Mouse (Mus musculus) stomach, embryonic 16.5 days (tissue): ENCODE results near the gene Amer1. TPM values are rescaled to one million over a fixed set of nuclear protein-coding genes. Genes with fewer than 3 reads are reported as not detected.
A peak's percentile ranks its signal among the peaks of the same experiment; 100 is the strongest.

Experiments
- ATAC-seq: fragments of 200-750 bp; cut with Nextera tagmentation; 2 replicates; pipeline ENCODE4 v1.8.0; 2017; ENCODE audit warnings: moderate number of reproducible peaks, moderate TSS enrichment; ENCODE audit not compliant: insufficient read depth, low FRiP score
- H3K27ac ChIP-seq: fragments of 300-500 bp; sonication (generic); 2 replicates; pipeline ENCODE4 v1.5.1; 2014; ENCODE audit warnings: low read length
- H3K27me3 ChIP-seq: fragments of 300-500 bp; sonication (generic); 2 replicates; pipeline ENCODE4 v1.6.1; 2014; ENCODE audit warnings: low read length, control low read depth, mixed read lengths; ENCODE audit not compliant: control insufficient read depth, insufficient read depth
- H3K36me3 ChIP-seq: fragments of 300-500 bp; sonication (generic); 2 replicates; pipeline ENCODE4 v1.6.1; 2014; ENCODE audit warnings: low read length; ENCODE audit not compliant: control insufficient read depth, insufficient read depth
- H3K4me1 ChIP-seq: fragments of 300-500 bp; sonication (generic); 2 replicates; pipeline ENCODE4 v1.6.1; 2014; ENCODE audit warnings: low read length, control low read depth, mixed read lengths; ENCODE audit not compliant: control insufficient read depth, insufficient read depth
- H3K4me2 ChIP-seq: fragments of 300-500 bp; sonication (generic); 2 replicates; pipeline ENCODE4 v1.6.1; 2014; ENCODE audit warnings: low read depth, low read length, mixed read lengths
- H3K4me3 ChIP-seq: fragments of 300-500 bp; sonication (generic); replicated peaks from 2 replicates; pipeline ENCODE4 v1.5.1; 2014; ENCODE audit warnings: mild to moderate bottlenecking, low read length
- H3K9ac ChIP-seq: fragments of 300-500 bp; sonication (generic); 2 replicates; pipeline ENCODE4 v1.6.1; 2014; ENCODE audit warnings: low read length
- H3K9me3 ChIP-seq: fragments of 300-500 bp; sonication (generic); replicated peaks from 2 replicates; pipeline ENCODE4 v1.6.1; 2016; ENCODE audit warnings: low read length, control low read depth; ENCODE audit not compliant: control insufficient read depth
- WGBS: fragments of 180-500 bp; shearing (Covaris S2); extraction: QIAGEN DNeasy Blood & Tissue Kit; methylation state at CpG from one replicate; pipeline ENCODE4 v1.1.7; 2014; 5-methylcytosine and 5-hydroxymethylcytosine counted together
- polyA plus RNA-seq: library from polyadenylated mRNA; unstranded; fragments of >200 nt; fragmentation: Nextera tagmentation; extraction: Ambion mirVana; gene quantifications from 2 replicates; pipeline ENCODE4 v1.2.1, GENCODE M21; 2015

The Amer1 gene
- 11.5 and 11.7 TPM in 2 replicates for polyA plus RNA-seq

DNA sequence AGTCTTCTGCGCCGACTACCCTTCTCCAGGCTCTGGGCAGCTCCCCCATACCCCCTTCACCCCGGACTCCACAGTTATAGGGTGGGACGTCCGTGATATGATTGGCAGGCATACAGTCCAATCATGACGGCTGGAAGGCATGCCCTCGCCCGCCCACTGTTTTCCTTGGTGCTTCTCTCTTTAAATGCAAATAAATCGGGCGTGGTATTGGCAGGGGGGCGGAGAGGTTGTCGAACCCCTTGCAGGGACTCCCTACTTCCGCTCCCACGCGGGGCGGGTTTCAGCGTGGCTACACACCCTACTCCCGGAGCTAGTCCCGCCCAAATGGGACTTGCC, at the start of gene Amer1:
TSS of gene Amer1 (minus strand) at position 97 of the 336 bp plus-strand sequence.
- no peaks in the 10 kb centered on the region; the same call in 1 of the 2 replicates for H3K27me3 ChIP-seq
- peak within 1 kb of the TSS; percentile 69 for H3K4me2 ChIP-seq
- 6% methylated on average over 19 of the region's 19 CpGs for WGBS
- peak within 1 kb of the TSS; percentile 65 for H3K4me3 ChIP-seq
- ATAC-seq: peak; percentile 95
- no peaks in the 10 kb centered on the region for H3K9me3 ChIP-seq
- H3K9ac ChIP-seq: peak within 1 kb of the TSS; percentile 72
- H3K36me3 ChIP-seq: no peaks in the 10 kb centered on the region
- peaks cover 9% of the 10 kb centered on the region; the same call in 1 of the 2 replicates for H3K4me1 ChIP-seq
- peak within 1 kb of the TSS; percentile 91 for H3K27ac ChIP-seq

DNA sequence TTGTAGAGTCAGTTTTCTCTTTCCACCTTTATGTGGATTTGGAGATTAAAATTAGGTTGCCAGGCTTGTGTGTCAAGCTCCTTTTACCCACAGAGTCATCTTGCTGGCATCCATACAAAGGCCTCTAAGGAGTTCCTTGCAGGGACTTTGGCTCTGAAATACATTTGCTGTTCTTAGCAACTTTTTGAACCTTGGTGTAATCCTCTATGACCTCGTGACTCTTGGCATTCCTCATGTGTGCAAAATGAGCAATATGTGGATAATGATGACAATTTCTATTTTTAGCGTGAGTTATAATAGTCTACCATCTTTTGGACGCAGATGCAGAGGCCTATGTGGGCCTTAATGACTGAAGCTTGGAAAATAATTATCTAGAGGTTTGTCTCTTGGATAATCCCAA, 12.5 kb upstream of the Amer1 start:
- Histone ChIP-seq H3K4me1 (no peaks in the 10 kb centered on the region), H3K27ac (no peak overlapping the region), H3K36me3 (no peaks in the 10 kb centered on the region), H3K4me3 (no peak overlapping the region), H3K4me2 (no peak overlapping the region), H3K9me3 (no peaks in the 10 kb centered on the region), H3K9ac (no peak overlapping the region), H3K27me3 (no peaks in the 10 kb centered on the region)
- 70% methylated on average over 3 of the region's 3 CpGs for WGBS
- ATAC-seq: no peak

DNA sequence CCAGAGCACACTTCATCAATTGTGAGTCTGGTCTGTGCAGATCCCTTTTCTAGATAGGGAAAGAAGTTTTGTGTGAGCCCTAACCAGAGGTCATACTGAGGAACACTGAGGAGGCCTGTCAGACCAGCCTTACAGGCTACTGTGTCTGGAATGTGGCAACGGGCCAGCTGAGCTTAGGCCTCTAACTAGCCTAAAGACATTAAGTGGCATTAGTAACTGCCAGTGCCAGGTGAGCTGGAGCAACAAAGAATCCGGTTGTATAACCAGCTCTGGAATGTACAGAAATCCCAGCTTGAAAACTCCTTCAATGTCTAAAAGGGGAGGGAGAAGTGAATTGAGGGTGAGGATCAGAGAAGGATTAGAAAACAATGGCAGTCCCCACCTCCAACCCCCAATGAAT, 1.2 kb upstream of the Amer1 start:
- Histone ChIP-seq H3K36me3 (no peaks in the 10 kb centered on the region), H3K27me3 (no peaks in the 10 kb centered on the region; the same call in 1 of the 2 replicates), H3K27ac (peak overlapping the region; percentile 91; the same call in 1 of the 2 replicates), H3K4me3 (no peak overlapping the region), H3K9ac (no peak overlapping the region), H3K4me2 (no peak overlapping the region), H3K9me3 (no peaks in the 10 kb centered on the region), H3K4me1 (peaks cover 9% of the 10 kb centered on the region; the same call in 1 of the 2 replicates)
- no peak for ATAC-seq
- WGBS: 62% methylated on average over 2 of the region's 2 CpGs

DNA sequence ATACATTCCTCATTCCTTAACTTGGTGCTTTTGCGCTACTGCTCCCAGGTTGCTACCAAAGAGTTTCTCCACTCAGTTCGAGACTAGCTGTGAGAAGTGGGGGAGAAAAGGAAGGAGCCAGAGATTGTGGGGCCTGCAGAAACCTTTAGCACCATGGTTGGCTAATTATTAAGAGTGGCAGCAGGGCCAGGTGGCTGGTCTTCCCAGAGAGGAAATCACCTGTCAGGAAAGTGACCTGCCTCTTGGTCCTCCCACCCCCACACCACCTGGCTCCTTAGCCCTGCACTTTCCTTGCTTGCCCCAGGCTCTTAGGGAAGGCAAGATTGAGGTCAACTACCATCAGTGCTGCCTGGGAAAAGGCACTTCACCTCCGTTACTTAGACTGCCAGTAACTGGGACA, 469 bp upstream of the Amer1 start:
- no peak overlapping the region for H3K9ac ChIP-seq
- ATAC-seq: peak; percentile 7; the same call in 1 of the 2 replicates
- peak overlapping the region; percentile 91 for H3K27ac ChIP-seq
- H3K36me3 ChIP-seq: no peaks in the 10 kb centered on the region
- H3K4me3 ChIP-seq: peak overlapping the region; percentile 65
- H3K27me3 ChIP-seq: no peaks in the 10 kb centered on the region; the same call in 1 of the 2 replicates
- WGBS: 33% methylated on average over 3 of the region's 3 CpGs
- H3K9me3 ChIP-seq: no peaks in the 10 kb centered on the region
- H3K4me1 ChIP-seq: peaks cover 9% of the 10 kb centered on the region; the same call in 1 of the 2 replicates
- H3K4me2 ChIP-seq: peak overlapping the region; percentile 38

DNA sequence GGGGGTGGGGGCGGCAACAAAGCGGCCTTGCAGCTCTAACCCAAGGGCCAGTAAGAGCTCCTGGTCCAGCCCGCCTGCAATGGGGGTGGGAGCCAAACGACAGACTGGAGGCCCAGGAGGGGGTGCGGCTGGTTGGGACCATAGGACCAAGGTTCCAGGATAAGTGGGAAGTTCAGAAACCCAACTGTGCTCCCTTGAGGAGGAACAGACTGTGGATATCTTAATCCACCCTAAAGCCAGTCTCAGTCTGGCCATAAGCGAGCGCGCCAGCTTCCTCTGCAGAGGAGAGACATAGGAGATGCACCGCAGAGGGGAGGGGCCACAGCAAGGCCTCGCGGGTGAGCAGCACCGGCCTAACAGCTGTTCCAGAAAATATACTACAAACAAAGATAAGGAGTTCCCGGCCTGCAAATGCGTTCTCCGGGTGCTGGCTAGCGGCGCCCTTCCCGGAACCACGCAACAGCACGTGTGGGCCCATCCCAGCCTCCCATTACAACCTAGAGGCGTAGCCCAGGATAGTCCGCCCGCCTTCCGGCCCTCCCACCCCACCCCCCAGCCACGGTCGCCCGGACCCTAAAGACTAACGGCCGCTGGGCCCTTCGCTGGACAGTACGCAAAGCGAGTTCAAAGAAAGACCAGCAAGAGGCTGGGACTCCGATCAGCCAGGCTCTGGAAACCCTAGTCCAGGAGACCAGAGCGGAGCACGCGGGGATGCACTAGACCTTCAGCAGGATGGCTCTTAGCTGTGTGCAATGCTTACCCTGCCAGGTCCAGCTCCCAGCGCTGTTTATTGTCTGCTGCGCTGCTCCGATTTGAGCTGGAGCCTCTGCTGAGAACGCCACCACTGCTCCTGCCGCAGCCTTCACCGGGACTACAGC, 535 bp downstream of the Amer1 start:
- H3K27me3 ChIP-seq: no peaks in the 10 kb centered on the region; the same call in 1 of the 2 replicates
- 17% methylated on average over 42 of the region's 42 CpGs for WGBS
- H3K4me3 ChIP-seq: peak overlapping the region; percentile 65
- ATAC-seq: peak; percentile 74
- H3K27ac ChIP-seq: peak overlapping the region; percentile 91
- no peaks in the 10 kb centered on the region for H3K9me3 ChIP-seq
- H3K4me2 ChIP-seq: peak overlapping the region; percentile 69
- H3K4me1 ChIP-seq: peaks cover 9% of the 10 kb centered on the region; the same call in 1 of the 2 replicates
- H3K36me3 ChIP-seq: no peaks in the 10 kb centered on the region
- peak overlapping the region; percentile 72 for H3K9ac ChIP-seq

DNA sequence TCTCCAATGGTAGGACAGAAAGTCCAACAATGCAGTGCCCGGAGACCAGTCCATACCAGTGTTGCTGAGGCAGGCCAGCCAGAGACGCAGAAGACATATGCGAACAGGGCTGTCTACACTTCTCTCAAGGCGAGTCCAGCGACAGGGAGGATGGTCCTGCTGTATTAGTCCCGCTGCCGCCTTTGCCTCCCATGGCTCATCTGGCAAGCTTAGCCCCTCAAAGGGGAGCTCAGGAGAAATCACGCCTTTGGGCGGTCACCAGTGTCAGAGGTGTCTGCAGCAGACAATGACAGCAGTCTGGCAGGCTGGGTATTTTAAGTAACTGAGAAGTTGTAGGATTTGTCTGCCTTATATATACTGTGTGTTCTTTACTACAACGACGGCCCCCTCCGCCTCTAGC, 1.3 kb downstream of the Amer1 start:
- H3K4me3 ChIP-seq: peak overlapping the region; percentile 65
- no peaks in the 10 kb centered on the region for H3K36me3 ChIP-seq
- H3K27ac ChIP-seq: peak overlapping the region; percentile 91; the same call in 1 of the 2 replicates
- H3K9me3 ChIP-seq: no peaks in the 10 kb centered on the region
- ATAC-seq: no peak
- 33% methylated on average over 12 of the region's 12 CpGs for WGBS
- peak overlapping the region; percentile 69 for H3K4me2 ChIP-seq
- peaks cover 9% of the 10 kb centered on the region; the same call in 1 of the 2 replicates for H3K4me1 ChIP-seq
- no peaks in the 10 kb centered on the region; the same call in 1 of the 2 replicates for H3K27me3 ChIP-seq
- peak overlapping the region; percentile 72 for H3K9ac ChIP-seq

DNA sequence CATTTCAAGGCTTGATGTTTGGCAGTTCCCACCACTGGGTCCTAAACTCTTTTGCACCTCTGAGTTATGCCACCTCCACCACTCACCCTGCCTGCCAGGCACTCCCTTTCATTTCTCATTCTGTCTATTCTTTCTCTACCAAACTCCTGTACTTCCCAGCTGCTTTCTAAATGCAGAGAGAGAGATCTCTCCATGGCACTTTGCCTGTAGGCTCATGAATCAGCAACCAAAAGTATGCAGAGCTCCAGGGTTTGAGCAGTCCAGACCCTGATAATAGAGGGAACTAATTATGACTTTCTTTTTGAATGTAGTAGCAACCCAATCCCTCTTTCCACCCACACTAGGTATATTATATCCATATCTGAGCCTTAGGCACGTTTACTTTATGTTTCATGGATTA, 2.4 kb downstream of the Amer1 start:
- H3K9ac ChIP-seq: no peak overlapping the region
- H3K27ac ChIP-seq: no peak overlapping the region
- H3K36me3 ChIP-seq: no peaks in the 10 kb centered on the region
- no peak for ATAC-seq
- H3K4me2 ChIP-seq: peak overlapping the region; percentile 69
- H3K4me1 ChIP-seq: peaks cover 9% of the 10 kb centered on the region; the same call in 1 of the 2 replicates
- no peaks in the 10 kb centered on the region; the same call in 1 of the 2 replicates for H3K27me3 ChIP-seq
- H3K4me3 ChIP-seq: no peak overlapping the region
- 33% methylated on average over 1 of the region's 1 CpGs for WGBS
- H3K9me3 ChIP-seq: no peaks in the 10 kb centered on the region

DNA sequence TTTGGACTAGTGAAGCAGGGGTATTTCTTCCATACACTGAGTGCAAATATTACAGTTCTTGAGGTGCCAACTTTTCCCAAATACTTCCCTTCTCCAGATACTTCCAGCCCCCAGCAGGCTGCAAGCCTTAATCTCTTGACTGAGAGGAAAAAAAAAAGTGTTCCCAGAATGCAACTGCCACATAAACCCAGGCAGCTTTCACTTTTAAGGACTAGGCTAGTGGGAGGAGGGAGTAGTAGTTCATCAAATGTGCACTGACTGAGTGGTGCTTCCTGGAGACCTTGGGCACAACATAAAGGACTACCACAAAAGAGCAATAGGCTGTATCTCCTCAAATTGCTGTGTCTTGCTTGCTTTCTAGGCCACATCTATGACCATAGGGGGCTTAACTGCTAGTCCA, 3.4 kb downstream of the Amer1 start:
- H3K4me2 ChIP-seq: no peak overlapping the region
- H3K4me3 ChIP-seq: no peak overlapping the region
- peaks cover 9% of the 10 kb centered on the region; the same call in 1 of the 2 replicates for H3K4me1 ChIP-seq
- no peak for ATAC-seq
- no peaks in the 10 kb centered on the region for H3K36me3 ChIP-seq
- no peak overlapping the region for H3K27ac ChIP-seq
- H3K9me3 ChIP-seq: no peaks in the 10 kb centered on the region
- no peak overlapping the region for H3K9ac ChIP-seq
- H3K27me3 ChIP-seq: no peaks in the 10 kb centered on the region; the same call in 1 of the 2 replicates

DNA sequence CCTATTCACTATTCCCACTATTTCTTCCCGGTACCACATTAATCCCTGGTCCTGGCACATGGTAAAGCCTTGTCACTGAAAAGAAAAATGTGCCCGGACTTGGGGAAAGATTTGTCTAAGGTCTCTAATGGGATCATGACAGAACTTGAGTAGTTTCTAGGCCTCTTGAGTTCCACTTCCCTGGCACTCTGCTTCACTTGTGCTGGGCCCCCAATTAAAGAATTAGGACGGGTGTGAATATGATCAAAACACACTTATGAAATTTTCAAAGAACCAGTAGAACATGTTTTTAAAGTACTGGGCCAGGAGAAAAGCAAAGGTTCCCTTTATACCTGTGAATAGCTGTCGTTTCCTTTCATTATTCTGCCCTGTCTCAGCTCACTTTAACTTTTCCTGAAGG, 6.2 kb downstream of the Amer1 start:
- no peak overlapping the region for H3K4me2 ChIP-seq
- no peak overlapping the region for H3K9ac ChIP-seq
- H3K4me1 ChIP-seq: peaks cover 9% of the 10 kb centered on the region; the same call in 1 of the 2 replicates
- H3K27ac ChIP-seq: no peak overlapping the region
- H3K4me3 ChIP-seq: no peak overlapping the region
- H3K36me3 ChIP-seq: no peaks in the 10 kb centered on the region
- 66% methylated on average over 4 of the region's 4 CpGs for WGBS
- ATAC-seq: no peak
- no peaks in the 10 kb centered on the region for H3K9me3 ChIP-seq
- H3K27me3 ChIP-seq: no peaks in the 10 kb centered on the region; the same call in 1 of the 2 replicates
